Mouse (Mus musculus): ENCODE measurements around the gene Plekha8. TPM values are rescaled to one million over a fixed set of nuclear protein-coding genes. Genes with fewer than 3 reads are reported as not detected.

Gene Plekha8
- 12.6 and 13.3 TPM in 2 replicates for polyA plus RNA-seq (2012; rRNA removed)

GRCm38 (mm10) chr6:54594469-54595329 is at the start of gene Plekha8:
TSS of gene Plekha8 (plus strand) at chr6:54595111.

GRCm38 (mm10) chr6:54565665-54566545 is 29.0 kb upstream of the Plekha8 start, which contains the start of gene Scrn1:
TSS of gene Scrn1 (minus strand) at chr6:54566489.

GRCm38 (mm10) chr6:54597208-54597607 is 2.3 kb downstream of the Plekha8 start, which contains the start of gene Fkbp14:
TSS of gene Fkbp14 (minus strand) at chr6:54597308.

GRCm38 (mm10) chr6:54680891-54681745 is 86.2 kb downstream of the Plekha8 start, which contains the start of gene Mturn:
TSS of gene Mturn (plus strand) at chr6:54681624.

Other genes with a start within 250 kb of the Plekha8 start
- gene Wipf3, start 165.5 kb upstream of the Plekha8 start, polyA plus RNA-seq (2012; rRNA removed), result 0.75 and 0.93 TPM in 2 replicates
- 2.6 and 3.2 TPM in 2 replicates for gene Scrn1, start 28.6 kb upstream of the Plekha8 start, polyA plus RNA-seq (2012; rRNA removed)
- 2.7 and 3.6 TPM in 2 replicates for gene Fkbp14, start 2.2 kb downstream of the Plekha8 start, polyA plus RNA-seq (2012; rRNA removed)
- gene Mturn, start 86.5 kb downstream of the Plekha8 start, polyA plus RNA-seq (2012; rRNA removed), result 4.3 and 6.9 TPM in 2 replicates
- 11.8 and 13.0 TPM in 2 replicates for gene Znrf2, start 221.8 kb downstream of the Plekha8 start, polyA plus RNA-seq (2012; rRNA removed)